Mouse (Mus musculus) thymus, adult 2 months (tissue): Measurements from ENCODE around the gene Mcee.

Experiments
- CTCF ChIP-seq: fragments of 200-500 bp; IDR thresholded peaks from 2 replicates; pipeline ENCODE4 v1.5.1; 2012; ENCODE audit warnings: mild to moderate bottlenecking, control low read depth, low read length, moderate library complexity, borderline replicate concordance; ENCODE audit not compliant: control insufficient read depth, poor library complexity, insufficient read depth; ENCODE audit errors: extremely low read depth
- POLR2A ChIP-seq: fragments of 200-500 bp; IDR thresholded peaks from 2 replicates; pipeline ENCODE4 v1.6.1; 2012; ENCODE audit warnings: mild to moderate bottlenecking, low read length, control low read depth, moderate library complexity; ENCODE audit not compliant: control insufficient read depth, poor library complexity, insufficient read depth; ENCODE audit errors: extremely low read depth

GRCm38 (mm10) chr7:64452471-64453222 lies 60.2 kb downstream of the Mcee start:
- TF ChIP-seq POLR2A (no peak), CTCF (no peak)
